Mouse (Mus musculus) ES-E14 (cell line): ENCODE results near the gene Snrnp35. TPM values are rescaled to one million over a fixed set of nuclear protein-coding genes. Genes with fewer than 3 reads are reported as not detected.

Source experiments
- DNase-seq: peaks from one replicate; pipeline ENCODE4 v3.0.0-alpha.2; 2013; ENCODE audit warnings: low read depth, low spot score
- H3K27ac ChIP-seq: 2 replicates; pipeline ENCODE4 v1.5.1; 2012; ENCODE audit warnings: low read depth, mild to moderate bottlenecking, low read length, moderate library complexity, mixed read lengths; ENCODE audit not compliant: poor library complexity, insufficient read depth, severe bottlenecking
- H3K36me3 ChIP-seq: 2 replicates; pipeline ENCODE4 v1.6.1; 2012; ENCODE audit warnings: mild to moderate bottlenecking, low read length, moderate library complexity, mixed read lengths; ENCODE audit not compliant: control insufficient read depth, poor library complexity, insufficient read depth, severe bottlenecking
- H3K4me1 ChIP-seq, 2 experiments: fragments of 150-350 bp in 1 of 2; sonication (generic) in 1 of 2; 2 replicates each; pipeline ENCODE4 v1.6.1; 2012; ENCODE audit warnings: low read length in 2 of 2, mild to moderate bottlenecking in 1 of 2, mixed read lengths in 1 of 2; ENCODE audit not compliant: control insufficient read depth in 2 of 2, insufficient read depth in 2 of 2, poor library complexity in 1 of 2
- H3K4me3 ChIP-seq, 2 experiments: fragments of 150-350 bp in 1 of 2; sonication (generic) in 1 of 2; 2 replicates each; pipeline ENCODE4 v1.5.1; 2012; ENCODE audit warnings: low read length in 2 of 2, low read depth in 1 of 2, mild to moderate bottlenecking in 1 of 2, mixed read lengths in 1 of 2; ENCODE audit not compliant: insufficient read depth in 1 of 2, poor library complexity in 1 of 2, severe bottlenecking in 1 of 2
- H3K9ac ChIP-seq: 2 replicates; pipeline ENCODE4 v1.6.1; 2012; ENCODE audit warnings: low read depth, mild to moderate bottlenecking, low read length, mixed read lengths; ENCODE audit not compliant: poor library complexity, insufficient read depth, severe bottlenecking
- H3K9me3 ChIP-seq: fragments of 150-350 bp; sonication (generic); 2 replicates; pipeline ENCODE4 v1.6.1; 2012; ENCODE audit warnings: low read depth, mild to moderate bottlenecking, low read length; ENCODE audit not compliant: control insufficient read depth, insufficient read depth
- CHD2 ChIP-seq: IDR thresholded peaks from 2 replicates; pipeline ENCODE4 v1.6.1; 2014; ENCODE audit warnings: mild to moderate bottlenecking, low read depth, low read length, inconsistent platforms
- HCFC1 ChIP-seq: IDR thresholded peaks from 2 replicates; pipeline ENCODE4 v1.6.1; 2012; ENCODE audit warnings: low read length, inconsistent platforms, borderline replicate concordance; ENCODE audit not compliant: insufficient read depth
- MAFK ChIP-seq: IDR thresholded peaks from 2 replicates; pipeline ENCODE4 v1.6.1; 2014; ENCODE audit warnings: mild to moderate bottlenecking, low read depth, low read length, inconsistent platforms; ENCODE audit not compliant: insufficient read depth
- ZC3H11A ChIP-seq: IDR thresholded peaks from 2 replicates; pipeline ENCODE4 v1.6.1; 2012; ENCODE audit warnings: low read depth, mild to moderate bottlenecking, inconsistent platforms, low read length, borderline replicate concordance
- ZNF384 ChIP-seq: IDR thresholded peaks from 2 replicates; pipeline ENCODE4 v1.6.1; 2012; ENCODE audit warnings: low read depth, low read length, inconsistent platforms
- in situ Hi-C, 2 experiments: fragments of 600-800 bp; cut with MboI; formaldehyde crosslinking; loops; one replicate each; pipeline ENCODE4 v1.15.1; 2025; ENCODE audit warnings: low sequenced_read_pairs in 2 of 2, inconsistent platforms in 1 of 2; ENCODE audit not compliant: unreplicated experiment in 2 of 2
- total RNA-seq: library from RNA; depleted of rRNA; stranded (reverse); fragments of 300-350 nt; gene quantifications from 2 replicates; pipeline ENCODE4 v1.2.3, GENCODE M21; 2012

Gene Snrnp35
- total RNA-seq, 1 experiment, result 10.6 TPM

GRCm38 (mm10) chr5:124515789-124516188 lies 32.9 kb downstream of the Snrnp35 start:
- Histone ChIP-seq H3K4me1 (no peaks in the 10 kb centered on the region), H3K36me3 (peaks cover 3% of the 10 kb centered on the region; the same call in 1 of the 2 replicates), H3K9ac (no peak overlapping the region), H3K27ac (no peak overlapping the region), H3K9me3 (no peaks in the 10 kb centered on the region), H3K4me3 (no peak overlapping the region)
- DNase-seq, result no peak
- no peak for TF ChIP-seq HCFC1
- TF ChIP-seq CHD2, result no peak
- TF ChIP-seq ZC3H11A, result no peak
- no peak for TF ChIP-seq ZNF384
- TF ChIP-seq MAFK, result no peak
- in situ Hi-C loops, result no loop called here

GRCm38 (mm10) chr5:124518648-124519047 lies 35.7 kb downstream of the Snrnp35 start:
- Histone ChIP-seq H3K4me1 (no peaks in the 10 kb centered on the region), H3K9me3 (no peaks in the 10 kb centered on the region), H3K27ac (no peak overlapping the region), H3K36me3 (peaks cover 7% of the 10 kb centered on the region; the same call in 1 of the 2 replicates), H3K4me3 (no peak overlapping the region), H3K9ac (no peak overlapping the region)
- no peak for TF ChIP-seq CHD2
- TF ChIP-seq MAFK, result no peak
- TF ChIP-seq ZC3H11A, result no peak
- no peak for TF ChIP-seq HCFC1
- no peak for TF ChIP-seq ZNF384
- no peak for DNase-seq
- in situ Hi-C loops, result no loop called here

GRCm38 (mm10) chr5:124521588-124521987 lies 38.7 kb downstream of the Snrnp35 start:
- Histone ChIP-seq H3K9ac (no peak overlapping the region), H3K4me1 (no peaks in the 10 kb centered on the region), H3K4me3 (no peak overlapping the region), H3K36me3 (peaks cover 4% of the 10 kb centered on the region; the same call in 1 of the 2 replicates), H3K27ac (no peak overlapping the region), H3K9me3 (no peaks in the 10 kb centered on the region)
- TF ChIP-seq CHD2 (no peak), HCFC1 (no peak), ZC3H11A (no peak), ZNF384 (no peak), MAFK (no peak)
- in situ Hi-C loops, result no loop called here
- DNase-seq, result no peak

- TF ChIP-seq ZNF384, result no peak
- H3K4me3 ChIP-seq, result no peak overlapping the region
- no peak for DNase-seq
- in situ Hi-C loops, result no loop called here
- peaks cover 0 to under 1% of the 10 kb centered on the region in 2 experiments; a peak in 1 of 4 replicates for H3K4me1 ChIP-seq
- peaks cover 4% of the 10 kb centered on the region; the same call in 1 of the 2 replicates for H3K36me3 ChIP-seq
- H3K9ac ChIP-seq, result no peak overlapping the region
- H3K27ac ChIP-seq, result no peak overlapping the region
- H3K9me3 ChIP-seq, result no peaks in the 10 kb centered on the region
Observed at GRCm38 (mm10) chr5:124523032-124523431, 40.1 kb downstream of the Snrnp35 start.

- Histone ChIP-seq H3K36me3 (peaks cover 4% of the 10 kb centered on the region; the same call in 1 of the 2 replicates), H3K9ac (no peak overlapping the region), H3K9me3 (no peaks in the 10 kb centered on the region), H3K27ac (no peak overlapping the region), H3K4me3 (no peak overlapping the region), H3K4me1 (peaks cover 4 to 9% of the 10 kb centered on the region in 2 experiments; a peak in 3 of 4 replicates)
- TF ChIP-seq MAFK (no peak), CHD2 (no peak), HCFC1 (no peak), ZNF384 (no peak), ZC3H11A (no peak)
- in situ Hi-C loops, result no loop called here
- no peak for DNase-seq
Observed at GRCm38 (mm10) chr5:124524943-124525342, 42.0 kb downstream of the Snrnp35 start.
